Mouse (Mus musculus) adrenal gland, adult 8-10 months (tissue): ENCODE measurements around the gene Rcor1. TPM values are rescaled to one million over a fixed set of nuclear protein-coding genes. Genes with fewer than 3 reads are reported as not detected.

ENCODE experiments used
- DNase-seq: peaks from one replicate; pipeline ENCODE4 v3.0.0; 2022
- total RNA-seq, 4 experiments: library from RNA; stranded (reverse); gene quantifications; 2 replicates each; pipeline ENCODE4 v1.2.4; 2022

The Rcor1 gene
- total RNA-seq = 10 to 100 TPM; 46.1 to 60.4 (median 50.8) TPM

DNA sequence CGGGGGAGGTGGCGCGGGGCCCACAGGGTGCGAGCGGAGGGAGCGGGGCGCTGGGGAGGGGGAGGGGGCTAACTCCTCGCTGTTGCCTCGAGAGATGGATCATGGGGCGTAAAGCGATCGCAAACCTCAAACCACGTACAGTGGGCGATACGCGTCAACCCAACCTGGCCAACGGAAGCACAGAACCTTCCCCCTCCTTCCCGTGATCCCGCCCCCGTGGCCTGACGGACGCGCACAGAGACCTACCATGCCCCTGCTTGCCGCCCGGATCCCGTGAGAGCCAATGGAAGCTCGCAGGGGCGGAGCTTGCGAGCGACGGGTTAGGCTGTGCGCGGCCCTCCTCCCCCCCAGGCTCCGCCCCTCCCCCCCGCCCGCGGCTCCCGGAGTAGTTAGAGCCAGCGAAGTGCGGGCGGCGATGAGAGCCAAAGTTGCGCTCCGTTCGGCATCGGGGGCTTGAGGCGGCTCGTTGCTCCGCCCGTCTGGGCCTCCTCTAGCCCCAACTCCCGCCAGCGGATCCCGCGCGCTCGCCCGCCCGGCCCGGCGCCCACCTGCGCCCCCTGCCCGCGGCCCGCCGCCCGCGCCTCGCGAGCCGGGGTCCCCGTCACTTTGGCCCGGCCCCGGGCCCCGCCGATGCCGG, at the start of gene Rcor1:
Gene Rcor1 (plus strand): TSS at position 376 of the 637 bp plus-strand sequence.
- DNase-seq = peak; percentile 100

GRCm38 (mm10) chr12:110989409-110989808, 49.7 kb upstream of the Rcor1 start:
- DNase-seq = no peak

- DNase-seq = no peak
Observed at GRCm38 (mm10) chr12:110990500-110990899, 48.7 kb upstream of the Rcor1 start.

GRCm38 (mm10) chr12:110991361-110992127, 47.6 kb upstream of the Rcor1 start:
- peak; percentile 67 for DNase-seq

GRCm38 (mm10) chr12:110992128-110992553, 47.0 kb upstream of the Rcor1 start:
- DNase-seq = peak; percentile 86

GRCm38 (mm10) chr12:110992771-110993170, 46.4 kb upstream of the Rcor1 start:
- no peak for DNase-seq

DNA sequence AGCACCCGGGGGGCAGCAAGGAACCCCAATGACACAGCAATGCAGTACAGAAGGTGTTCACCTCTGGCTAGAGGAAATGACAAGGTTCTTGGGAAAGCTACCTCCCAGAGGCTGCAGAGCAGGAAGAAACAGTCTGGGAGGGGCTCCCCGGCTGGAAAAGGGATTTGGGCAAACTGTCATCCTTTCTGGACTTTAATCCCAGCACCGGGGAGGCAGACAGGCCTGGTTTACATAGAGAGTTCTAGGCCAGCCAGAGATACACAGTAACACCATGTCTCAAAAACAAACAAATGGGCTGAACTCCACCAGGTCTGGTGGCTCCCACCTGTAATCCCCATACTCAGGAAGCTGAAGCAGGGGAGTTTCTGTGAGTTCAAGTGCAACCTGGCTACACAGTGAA, 45.9 kb upstream of the Rcor1 start:
- DNase-seq = no peak

DNA sequence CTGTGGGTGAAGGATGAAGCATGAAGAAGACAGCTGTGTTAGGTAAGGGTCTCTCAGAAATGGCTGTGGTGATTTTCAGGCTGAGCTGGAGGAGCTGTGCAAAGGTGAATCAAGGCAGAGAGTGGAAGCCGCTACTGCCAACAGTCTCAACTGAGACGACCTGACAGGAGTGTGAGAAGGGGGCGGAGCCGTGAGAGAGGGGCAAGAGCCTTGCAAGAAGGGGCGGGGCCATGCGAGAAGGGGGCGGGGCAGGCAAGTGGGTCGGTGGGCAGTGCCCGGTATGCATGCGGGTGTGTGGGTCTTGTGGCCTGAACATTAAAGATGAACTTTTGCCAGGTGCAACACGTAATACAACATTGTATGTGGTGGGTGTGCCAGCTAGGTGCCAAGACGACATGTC, 44.5 kb upstream of the Rcor1 start:
- no peak for DNase-seq

GRCm38 (mm10) chr12:110998092-110998491, 41.1 kb upstream of the Rcor1 start:
- no peak for DNase-seq

DNA sequence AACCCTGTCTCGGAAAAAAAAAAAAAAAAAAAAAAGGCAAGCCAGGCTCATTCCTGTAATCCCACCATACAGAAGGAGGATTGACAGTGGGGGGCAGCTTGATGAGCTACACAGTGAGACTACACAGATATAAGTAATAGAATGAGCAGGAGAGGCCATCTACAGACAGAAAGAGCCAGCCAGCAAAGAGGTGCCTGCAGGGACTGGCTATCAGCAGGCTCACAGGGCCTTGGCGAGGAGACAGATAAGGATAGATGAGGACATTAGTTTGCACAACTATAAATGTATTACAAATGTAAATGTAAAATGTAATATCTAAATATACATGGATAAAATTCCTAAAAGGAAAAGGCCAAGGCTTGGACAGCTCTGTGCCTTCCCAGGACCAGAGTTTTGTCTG, 39.3 kb upstream of the Rcor1 start:
- DNase-seq = no peak

DNA sequence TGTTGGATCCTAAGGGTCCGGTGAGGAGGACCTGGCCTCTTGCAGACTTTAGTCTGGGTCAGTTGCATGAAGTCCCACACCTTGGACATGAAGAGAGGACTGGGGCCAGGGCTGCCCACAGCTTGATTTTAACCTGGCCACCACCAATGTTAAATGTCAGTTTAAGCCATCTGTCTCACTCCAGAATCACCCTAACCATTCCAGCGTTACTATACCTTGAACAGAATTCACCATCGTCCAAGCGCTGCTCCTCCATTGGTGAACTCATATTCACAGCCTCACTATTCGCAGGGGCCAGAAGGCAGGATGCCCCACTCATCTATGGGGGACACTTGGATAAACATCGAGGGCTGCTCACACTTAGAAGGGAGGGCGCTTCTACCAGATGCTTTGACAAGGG, 38.2 kb upstream of the Rcor1 start:
- no peak for DNase-seq

DNA sequence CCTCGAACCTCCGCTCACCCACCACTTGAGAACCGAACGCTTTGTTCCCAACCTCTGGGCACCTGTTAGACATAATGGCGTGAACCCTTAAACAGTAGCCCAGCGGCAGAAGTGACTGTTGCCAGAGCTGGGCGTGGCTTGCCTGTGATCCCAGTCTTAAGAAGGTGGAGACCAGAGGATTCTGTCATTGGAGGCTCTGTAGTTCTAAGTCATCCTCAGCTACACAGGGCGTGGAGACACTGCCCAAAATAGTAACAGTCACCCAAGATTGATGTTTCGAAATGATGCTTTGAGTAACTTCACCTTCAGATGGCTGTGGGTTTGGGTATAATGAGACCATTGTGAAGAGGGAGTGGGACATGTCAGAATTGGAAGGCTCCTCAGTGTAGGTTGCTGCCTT, 35.0 kb upstream of the Rcor1 start:
- no peak for DNase-seq

DNA sequence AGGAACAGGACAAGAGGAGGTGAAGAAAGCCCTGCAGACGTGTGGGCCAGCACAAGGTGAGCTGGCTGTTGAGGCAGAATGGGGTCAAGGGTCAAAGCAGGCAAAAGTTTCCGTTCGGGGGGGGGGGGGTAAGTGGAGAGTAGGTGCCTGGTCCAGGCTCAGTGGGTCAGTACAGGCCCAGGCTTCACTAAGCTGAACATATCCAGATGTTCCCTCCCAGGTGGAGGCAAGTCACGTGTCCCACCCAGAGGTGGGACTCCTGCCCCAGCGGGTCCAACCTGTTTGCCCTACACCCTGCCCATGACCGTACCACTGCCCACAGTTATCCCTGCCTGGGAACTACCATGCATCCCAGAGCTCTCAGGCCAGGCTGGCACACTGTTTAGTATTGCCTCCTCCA, 33.3 kb upstream of the Rcor1 start:
- no peak for DNase-seq

- DNase-seq = no peak
Observed at GRCm38 (mm10) chr12:111006339-111006738, 32.8 kb upstream of the Rcor1 start.

- peak; percentile 50 for DNase-seq
Observed at GRCm38 (mm10) chr12:111007134-111008103, 31.7 kb upstream of the Rcor1 start.

DNA sequence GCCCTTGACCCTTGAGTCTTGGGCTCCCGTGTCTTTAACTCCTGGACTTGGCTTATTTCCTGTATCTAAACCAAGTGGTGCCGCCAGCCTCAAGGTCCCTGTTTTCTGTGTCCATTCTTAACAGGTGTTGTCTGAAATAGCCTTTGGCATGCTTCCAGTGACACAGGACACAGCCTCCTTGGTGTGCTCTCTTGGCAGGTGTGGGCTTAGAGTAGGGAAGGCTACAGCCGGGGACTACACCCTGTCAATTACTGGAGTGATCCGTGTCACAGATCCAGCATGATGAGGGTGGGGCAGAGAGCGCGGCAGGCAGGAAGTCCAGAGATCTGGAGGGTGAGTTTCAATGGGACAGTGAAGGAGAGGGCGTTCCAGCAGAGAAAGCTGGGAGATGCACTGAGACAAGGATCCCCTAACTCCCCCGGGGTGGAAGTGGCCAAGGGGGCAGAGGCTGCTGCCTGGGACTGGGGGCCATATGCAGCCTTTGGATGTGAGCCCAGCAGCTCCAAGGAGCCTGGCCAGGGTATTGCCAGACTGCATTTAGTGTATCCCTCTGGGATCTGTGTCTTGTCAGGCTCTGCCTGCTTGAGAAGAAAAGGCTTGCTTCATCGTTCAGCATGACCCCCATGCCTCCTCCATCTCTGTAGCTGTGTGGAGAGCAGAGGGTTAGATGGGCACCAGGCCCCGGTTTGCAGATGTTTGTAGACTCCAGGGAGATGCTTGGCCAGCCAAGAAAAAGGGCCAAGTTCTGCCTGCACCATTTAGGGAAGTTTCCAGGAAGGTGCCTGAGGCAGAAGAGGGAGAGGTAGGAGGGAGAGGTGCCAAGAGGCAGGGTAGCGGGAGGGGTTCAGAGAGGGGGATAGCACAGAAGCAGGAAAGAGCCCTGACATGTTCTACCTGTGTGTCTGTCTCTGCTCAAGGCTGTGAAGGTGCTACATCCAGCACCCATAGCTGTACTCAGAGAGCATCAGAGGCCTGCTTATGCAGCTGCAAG, 30.4 kb upstream of the Rcor1 start:
- no peak for DNase-seq

GRCm38 (mm10) chr12:111009615-111010257, 29.4 kb upstream of the Rcor1 start:
- DNase-seq = no peak

DNA sequence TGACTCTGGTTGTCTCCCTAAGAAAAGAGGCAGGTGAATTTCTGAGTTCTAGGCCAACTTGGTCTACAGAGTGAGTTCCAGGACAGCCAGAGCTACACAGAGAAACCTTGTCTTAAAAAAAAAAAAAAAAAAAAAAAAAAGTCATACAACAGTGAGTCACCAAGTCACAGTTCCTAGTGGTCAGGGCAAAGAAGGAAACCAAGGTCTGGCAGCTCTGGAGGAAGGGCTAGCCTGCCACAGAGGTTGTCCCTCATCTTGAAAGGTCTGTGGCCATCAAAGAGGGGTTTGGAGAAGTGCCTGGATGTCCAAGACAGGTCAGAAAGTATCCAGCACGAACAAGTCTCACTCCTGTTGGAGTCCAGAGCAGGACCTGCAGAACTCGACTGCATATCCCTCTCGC, 22.3 kb upstream of the Rcor1 start:
- DNase-seq = no peak

GRCm38 (mm10) chr12:111018068-111018467, 21.1 kb upstream of the Rcor1 start:
- no peak for DNase-seq

- no peak for DNase-seq
Observed at GRCm38 (mm10) chr12:111019086-111019485, 20.1 kb upstream of the Rcor1 start.

DNA sequence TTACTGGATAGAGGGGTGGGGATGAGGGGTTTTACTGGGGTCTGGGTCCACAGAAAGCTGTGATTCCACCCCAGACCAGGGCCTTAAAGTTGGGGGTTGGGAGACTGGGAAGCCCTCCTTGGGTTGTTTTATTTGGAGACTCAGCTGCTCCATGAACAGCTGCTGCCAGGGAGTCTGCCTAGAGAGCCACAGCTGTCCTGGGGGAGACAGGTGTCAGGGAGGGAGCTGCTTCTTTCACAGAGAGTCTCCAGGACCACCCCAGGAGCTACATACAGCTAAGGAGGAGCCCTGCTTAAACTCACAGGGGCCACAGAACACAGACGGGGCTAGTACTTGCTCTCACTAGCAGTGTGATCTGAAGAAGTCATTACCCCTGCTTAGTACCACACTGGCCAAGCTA, 18.0 kb upstream of the Rcor1 start:
- no peak for DNase-seq
